Mouse (Mus musculus): ENCODE results near the gene Ccl2. TPM values are rescaled to one million over a fixed set of nuclear protein-coding genes. Genes with fewer than 3 reads are reported as not detected.

The Ccl2 gene
- polyA plus RNA-seq, 1 experiment from 2014 or later: 0.88 TPM

GRCm38 (mm10) chr11:82023769-82024168 lies 11.6 kb upstream of the Ccl2 start:
- Histone ChIP-seq H3K4me3 (ENCODE audit: low read depth, low read length) (no peak overlapping the region), H3K36me3 (ENCODE audit: control insufficient read depth, insufficient read depth, low read length) (no peaks in the 10 kb centered on the region), H3K27ac (ENCODE audit: low read depth, low read length) (no peak overlapping the region), H3K27me3 (ENCODE audit: control insufficient read depth, insufficient read depth, low read length) (no peaks in the 10 kb centered on the region), H3K4me1 (replicated peaks; ENCODE audit: control insufficient read depth, insufficient read depth, low read length) (no peaks in the 10 kb centered on the region), H3K9ac (ENCODE audit: low read length) (no peak overlapping the region), H3K4me2 (ENCODE audit: low read depth, low read length, severe bottlenecking) (no peak overlapping the region), H3K9me3 (ENCODE audit: control insufficient read depth, low read length) (no peaks in the 10 kb centered on the region)
- DNase-seq (ENCODE audit: low spot score) (no peak), ATAC-seq (replicated peaks; ENCODE audit: low FRiP score) (no peak)
- 84% methylated on average over 4 of the region's 4 CpGs for WGBS

GRCm38 (mm10) chr11:82030171-82030570 lies 5.2 kb upstream of the Ccl2 start:
- Histone ChIP-seq H3K4me2 (ENCODE audit: low read depth, low read length, severe bottlenecking) (no peak overlapping the region), H3K27ac (ENCODE audit: low read depth, low read length) (no peak overlapping the region), H3K9ac (ENCODE audit: low read length) (no peak overlapping the region), H3K27me3 (ENCODE audit: control insufficient read depth, insufficient read depth, low read length) (no peaks in the 10 kb centered on the region), H3K36me3 (ENCODE audit: control insufficient read depth, insufficient read depth, low read length) (no peaks in the 10 kb centered on the region), H3K9me3 (ENCODE audit: control insufficient read depth, low read length) (no peaks in the 10 kb centered on the region), H3K4me3 (ENCODE audit: low read depth, low read length) (no peak overlapping the region), H3K4me1 (replicated peaks; ENCODE audit: control insufficient read depth, insufficient read depth, low read length) (no peaks in the 10 kb centered on the region)
- WGBS: 76% methylated on average over 2 of the region's 2 CpGs
- ATAC-seq (replicated peaks; ENCODE audit: low FRiP score) (no peak), DNase-seq (ENCODE audit: low spot score) (no peak)

GRCm38 (mm10) chr11:82032136-82032535 lies 3.2 kb upstream of the Ccl2 start:
- Histone ChIP-seq H3K36me3 (ENCODE audit: control insufficient read depth, insufficient read depth, low read length) (no peaks in the 10 kb centered on the region), H3K4me1 (replicated peaks; ENCODE audit: control insufficient read depth, insufficient read depth, low read length) (no peaks in the 10 kb centered on the region), H3K4me2 (ENCODE audit: low read depth, low read length, severe bottlenecking) (no peak overlapping the region), H3K4me3 (ENCODE audit: low read depth, low read length) (no peak overlapping the region), H3K27ac (ENCODE audit: low read depth, low read length) (no peak overlapping the region), H3K9me3 (ENCODE audit: control insufficient read depth, low read length) (no peaks in the 10 kb centered on the region), H3K9ac (ENCODE audit: low read length) (no peak overlapping the region), H3K27me3 (ENCODE audit: control insufficient read depth, insufficient read depth, low read length) (no peaks in the 10 kb centered on the region)
- DNase-seq (ENCODE audit: low spot score) (no peak), ATAC-seq (replicated peaks; ENCODE audit: low FRiP score) (no peak)

GRCm38 (mm10) chr11:82032678-82033344 lies 2.6 kb upstream of the Ccl2 start:
- H3K36me3 ChIP-seq (ENCODE audit: control insufficient read depth, insufficient read depth, low read length): no peaks in the 10 kb centered on the region
- DNase-seq (ENCODE audit: low spot score) (no peak), ATAC-seq (replicated peaks; ENCODE audit: low FRiP score) (no peak)
- H3K4me1 ChIP-seq (replicated peaks; ENCODE audit: control insufficient read depth, insufficient read depth, low read length): no peaks in the 10 kb centered on the region
- H3K4me3 ChIP-seq (ENCODE audit: low read depth, low read length): no peak overlapping the region
- no peak overlapping the region for H3K4me2 ChIP-seq (ENCODE audit: low read depth, low read length, severe bottlenecking)
- no peak overlapping the region for H3K9ac ChIP-seq (ENCODE audit: low read length)
- no peak overlapping the region for H3K27ac ChIP-seq (ENCODE audit: low read depth, low read length)
- no peaks in the 10 kb centered on the region for H3K27me3 ChIP-seq (ENCODE audit: control insufficient read depth, insufficient read depth, low read length)
- WGBS: 65% methylated on average over 8 of the region's 8 CpGs
- H3K9me3 ChIP-seq (ENCODE audit: control insufficient read depth, low read length): no peaks in the 10 kb centered on the region

GRCm38 (mm10) chr11:82034446-82034845 lies 925 bp upstream of the Ccl2 start:
- Histone ChIP-seq H3K27ac (ENCODE audit: low read depth, low read length) (no peak overlapping the region), H3K36me3 (ENCODE audit: control insufficient read depth, insufficient read depth, low read length) (no peaks in the 10 kb centered on the region), H3K9me3 (ENCODE audit: control insufficient read depth, low read length) (no peaks in the 10 kb centered on the region), H3K4me2 (ENCODE audit: low read depth, low read length, severe bottlenecking) (no peak overlapping the region), H3K9ac (ENCODE audit: low read length) (no peak overlapping the region), H3K27me3 (ENCODE audit: control insufficient read depth, insufficient read depth, low read length) (no peaks in the 10 kb centered on the region), H3K4me1 (replicated peaks; ENCODE audit: control insufficient read depth, insufficient read depth, low read length) (no peaks in the 10 kb centered on the region), H3K4me3 (ENCODE audit: low read depth, low read length) (no peak overlapping the region)
- no peak for DNase-seq (ENCODE audit: low spot score)
- 90% methylated on average over 7 of the region's 7 CpGs for WGBS
- ATAC-seq (replicated peaks; ENCODE audit: low FRiP score): no peak

- Histone ChIP-seq H3K36me3 (ENCODE audit: control insufficient read depth, insufficient read depth, low read length) (no peaks in the 10 kb centered on the region), H3K9me3 (ENCODE audit: control insufficient read depth, low read length) (no peaks in the 10 kb centered on the region), H3K27me3 (ENCODE audit: control insufficient read depth, insufficient read depth, low read length) (no peaks in the 10 kb centered on the region), H3K4me2 (ENCODE audit: low read depth, low read length, severe bottlenecking) (no peak overlapping the region), H3K27ac (ENCODE audit: low read depth, low read length) (no peak overlapping the region), H3K4me1 (replicated peaks; ENCODE audit: control insufficient read depth, insufficient read depth, low read length) (no peaks in the 10 kb centered on the region), H3K4me3 (ENCODE audit: low read depth, low read length) (no peak overlapping the region), H3K9ac (ENCODE audit: low read length) (no peak overlapping the region)
- 96% methylated on average over 2 of the region's 2 CpGs for WGBS
- DNase-seq (ENCODE audit: low spot score) (no peak), ATAC-seq (replicated peaks; ENCODE audit: low FRiP score) (no peak)
Measured at GRCm38 (mm10) chr11:82035857-82036256, 486 bp downstream of the Ccl2 start.

GRCm38 (mm10) chr11:82038535-82038934 lies 3.2 kb downstream of the Ccl2 start, which contains the start of gene Gm17268:
Gm17268 (minus strand) TSS chr11:82038562.
- H3K27ac ChIP-seq (ENCODE audit: low read depth, low read length): no peak within 1 kb of the TSS
- no peaks in the 10 kb centered on the region for H3K36me3 ChIP-seq (ENCODE audit: control insufficient read depth, insufficient read depth, low read length)
- no peaks in the 10 kb centered on the region for H3K27me3 ChIP-seq (ENCODE audit: control insufficient read depth, insufficient read depth, low read length)
- no peak within 1 kb of the TSS for H3K4me2 ChIP-seq (ENCODE audit: low read depth, low read length, severe bottlenecking)
- 71% methylated on average over 2 of the region's 2 CpGs for WGBS
- H3K4me3 ChIP-seq (ENCODE audit: low read depth, low read length): no peak within 1 kb of the TSS
- H3K9ac ChIP-seq (ENCODE audit: low read length): no peak within 1 kb of the TSS
- ATAC-seq (replicated peaks; ENCODE audit: low FRiP score) (no peak), DNase-seq (ENCODE audit: low spot score) (no peak)
- H3K4me1 ChIP-seq (replicated peaks; ENCODE audit: control insufficient read depth, insufficient read depth, low read length): no peaks in the 10 kb centered on the region
- H3K9me3 ChIP-seq (ENCODE audit: control insufficient read depth, low read length): no peaks in the 10 kb centered on the region

GRCm38 (mm10) chr11:82039132-82039660 lies 3.8 kb downstream of the Ccl2 start:
- Histone ChIP-seq H3K4me1 (replicated peaks; ENCODE audit: control insufficient read depth, insufficient read depth, low read length) (no peaks in the 10 kb centered on the region), H3K27ac (ENCODE audit: low read depth, low read length) (no peak overlapping the region), H3K9ac (ENCODE audit: low read length) (no peak overlapping the region), H3K9me3 (ENCODE audit: control insufficient read depth, low read length) (no peaks in the 10 kb centered on the region), H3K36me3 (ENCODE audit: control insufficient read depth, insufficient read depth, low read length) (no peaks in the 10 kb centered on the region), H3K4me3 (ENCODE audit: low read depth, low read length) (no peak overlapping the region), H3K4me2 (ENCODE audit: low read depth, low read length, severe bottlenecking) (no peak overlapping the region), H3K27me3 (ENCODE audit: control insufficient read depth, insufficient read depth, low read length) (no peaks in the 10 kb centered on the region)
- WGBS: 54% methylated on average over 3 of the region's 3 CpGs
- ATAC-seq (replicated peaks; ENCODE audit: low FRiP score) (no peak), DNase-seq (ENCODE audit: low spot score) (no peak)

- ATAC-seq (replicated peaks; ENCODE audit: low FRiP score): no peak
- H3K9ac ChIP-seq (ENCODE audit: low read length): no peak overlapping the region
- DNase-seq (ENCODE audit: low spot score): no peak
- no peak overlapping the region for H3K4me3 ChIP-seq (ENCODE audit: low read depth, low read length)
- no peaks in the 10 kb centered on the region for H3K27me3 ChIP-seq (ENCODE audit: control insufficient read depth, insufficient read depth, low read length)
- no peak overlapping the region for H3K4me2 ChIP-seq (ENCODE audit: low read depth, low read length, severe bottlenecking)
- no peaks in the 10 kb centered on the region for H3K36me3 ChIP-seq (ENCODE audit: control insufficient read depth, insufficient read depth, low read length)
- 93% methylated on average over 4 of the region's 4 CpGs for WGBS
- H3K9me3 ChIP-seq (ENCODE audit: control insufficient read depth, low read length): no peaks in the 10 kb centered on the region
- H3K4me1 ChIP-seq (replicated peaks; ENCODE audit: control insufficient read depth, insufficient read depth, low read length): no peaks in the 10 kb centered on the region
- H3K27ac ChIP-seq (ENCODE audit: low read depth, low read length): no peak overlapping the region
Measured at GRCm38 (mm10) chr11:82041671-82042080, 6.3 kb downstream of the Ccl2 start.

Measured in forebrain, embryonic 11.5 days (tissue).